Mouse (Mus musculus): ENCODE data around the gene Fxyd2.

DNA sequence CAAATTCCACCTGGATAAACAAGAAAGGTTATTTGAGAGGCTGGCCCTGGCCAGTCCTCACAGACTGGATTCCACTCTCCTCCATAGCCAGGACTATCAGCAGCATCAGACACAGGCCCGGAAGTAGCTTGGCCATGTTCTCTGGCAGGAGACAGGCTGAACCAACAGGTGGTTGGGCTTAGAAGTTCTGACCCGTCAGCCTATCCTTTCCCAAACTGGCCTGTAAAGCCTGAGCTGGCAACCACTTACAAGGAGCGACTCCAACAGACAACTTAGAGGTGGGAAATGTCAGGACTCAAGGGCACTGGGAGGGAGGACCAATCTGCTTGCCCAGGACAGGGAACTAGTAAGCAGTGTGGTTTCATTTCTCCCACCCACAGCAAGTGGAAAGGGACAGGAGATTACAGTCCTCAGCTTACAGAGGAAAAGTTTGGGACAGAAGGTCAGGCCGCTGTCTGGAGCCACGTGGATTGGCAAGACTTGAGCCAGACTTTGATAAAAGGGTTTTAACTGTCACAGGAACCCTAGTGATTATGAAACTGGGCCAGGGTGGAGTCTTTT, 31.0 kb upstream of the Fxyd2 start:
- TF ChIP-seq CTCF (IDR thresholded peaks at IDR 0.05; ENCODE audit: insufficient read depth, low read depth, low read length) (no peak), POLR2A (IDR thresholded peaks at IDR 0.05; ENCODE audit: insufficient read depth, low read depth, low read length) (no peak)
